Mouse (Mus musculus) lung, postnatal 36 days (tissue): Measurements from ENCODE around the gene Fv1.

Experiments used
- DNase-seq: peaks from one replicate; pipeline ENCODE4 v3.0.0; 2022; ENCODE audit warnings: mixed read lengths

The Fv1 gene

GRCm38 (mm10) chr4:147887277-147887676 is 18.5 kb downstream of the Fv1 start:
- DNase-seq: no peak

DNA sequence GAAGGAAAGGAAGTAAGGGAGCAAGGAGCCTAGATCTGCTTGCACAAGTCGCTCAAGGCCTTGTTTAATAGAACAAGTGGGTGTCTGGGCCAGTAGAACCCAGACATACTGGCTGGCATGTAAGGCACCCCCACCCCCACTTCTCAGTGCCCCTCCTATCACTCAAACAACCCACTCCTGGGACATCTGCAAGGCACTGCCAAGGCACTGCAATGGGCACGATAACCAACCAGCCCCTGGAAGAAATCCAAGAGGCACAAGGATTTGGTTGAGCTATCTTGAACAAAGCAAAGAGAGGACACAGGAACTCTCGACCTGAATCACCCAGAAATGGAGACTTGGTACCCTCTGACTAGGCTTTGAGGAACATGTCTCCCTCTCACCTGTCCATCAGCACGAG is 19.5 kb downstream of the Fv1 start:
- DNase-seq: no peak

GRCm38 (mm10) chr4:147890341-147890740 is 21.6 kb downstream of the Fv1 start:
- DNase-seq: no peak

- DNase-seq: no peak
These were observed 27.1 kb downstream of the Fv1 start for GRCm38 (mm10) chr4:147895815-147896330.

DNA sequence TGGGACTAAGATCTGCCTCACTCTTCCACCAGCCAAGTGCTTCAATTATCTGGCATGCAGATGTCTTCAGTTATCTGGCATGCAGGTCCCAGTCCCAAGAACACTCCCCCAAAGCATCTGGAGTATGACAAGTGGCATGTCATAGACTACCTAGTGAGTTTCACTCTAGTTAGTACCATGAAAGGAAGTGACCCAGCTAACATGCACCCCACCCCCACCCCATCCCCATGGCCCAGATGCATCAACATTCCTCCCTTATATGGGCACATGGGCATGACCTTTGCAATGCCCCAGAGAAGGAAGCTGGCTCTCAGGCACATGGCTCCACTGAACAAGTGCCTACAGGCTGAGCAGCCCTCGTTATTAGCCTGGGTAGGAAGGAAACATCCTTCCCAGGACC is 27.6 kb downstream of the Fv1 start:
- DNase-seq: no peak

DNA sequence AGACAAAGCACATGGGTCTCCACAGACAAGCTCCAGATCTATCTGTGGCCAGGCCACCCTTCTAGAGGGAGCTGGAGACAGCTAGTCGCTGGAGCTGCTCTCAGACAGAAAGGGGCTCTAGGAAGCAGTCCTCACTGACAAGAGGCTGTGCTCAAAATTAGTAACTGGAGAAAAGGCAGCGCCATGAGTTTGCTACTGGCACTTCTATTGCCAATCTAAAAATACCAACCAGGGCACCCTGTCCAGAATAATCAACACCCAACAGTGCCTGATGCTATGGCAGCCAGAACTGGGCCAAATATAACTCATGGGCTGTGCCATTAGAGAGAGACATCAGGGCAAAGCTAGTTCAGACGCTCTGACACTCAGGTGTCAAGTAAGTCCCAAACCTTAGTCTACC is 28.6 kb downstream of the Fv1 start:
- no peak for DNase-seq

GRCm38 (mm10) chr4:147900452-147900851 is 31.7 kb downstream of the Fv1 start:
- no peak for DNase-seq

GRCm38 (mm10) chr4:147902906-147903500 is 34.2 kb downstream of the Fv1 start:
- no peak for DNase-seq

DNA sequence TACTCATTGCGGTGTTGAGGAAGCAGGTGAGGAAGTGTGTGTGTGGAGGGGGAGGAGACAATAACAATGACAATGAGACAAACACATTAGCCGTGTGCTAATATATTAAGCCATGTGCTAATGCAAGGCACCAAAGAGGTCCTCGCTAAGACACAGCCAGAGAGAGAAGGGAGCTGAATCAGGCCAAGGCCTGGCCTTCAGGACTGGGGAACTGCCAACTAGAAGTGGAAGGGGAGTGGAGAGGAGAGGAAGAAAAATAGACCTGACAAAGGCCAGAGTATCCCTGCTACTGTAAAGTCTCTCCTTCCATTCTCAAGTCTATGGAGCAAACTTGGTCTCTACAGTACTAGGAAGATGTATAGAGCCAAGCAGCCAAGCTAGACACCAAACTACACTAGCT is 34.8 kb downstream of the Fv1 start:
- no peak for DNase-seq

DNA sequence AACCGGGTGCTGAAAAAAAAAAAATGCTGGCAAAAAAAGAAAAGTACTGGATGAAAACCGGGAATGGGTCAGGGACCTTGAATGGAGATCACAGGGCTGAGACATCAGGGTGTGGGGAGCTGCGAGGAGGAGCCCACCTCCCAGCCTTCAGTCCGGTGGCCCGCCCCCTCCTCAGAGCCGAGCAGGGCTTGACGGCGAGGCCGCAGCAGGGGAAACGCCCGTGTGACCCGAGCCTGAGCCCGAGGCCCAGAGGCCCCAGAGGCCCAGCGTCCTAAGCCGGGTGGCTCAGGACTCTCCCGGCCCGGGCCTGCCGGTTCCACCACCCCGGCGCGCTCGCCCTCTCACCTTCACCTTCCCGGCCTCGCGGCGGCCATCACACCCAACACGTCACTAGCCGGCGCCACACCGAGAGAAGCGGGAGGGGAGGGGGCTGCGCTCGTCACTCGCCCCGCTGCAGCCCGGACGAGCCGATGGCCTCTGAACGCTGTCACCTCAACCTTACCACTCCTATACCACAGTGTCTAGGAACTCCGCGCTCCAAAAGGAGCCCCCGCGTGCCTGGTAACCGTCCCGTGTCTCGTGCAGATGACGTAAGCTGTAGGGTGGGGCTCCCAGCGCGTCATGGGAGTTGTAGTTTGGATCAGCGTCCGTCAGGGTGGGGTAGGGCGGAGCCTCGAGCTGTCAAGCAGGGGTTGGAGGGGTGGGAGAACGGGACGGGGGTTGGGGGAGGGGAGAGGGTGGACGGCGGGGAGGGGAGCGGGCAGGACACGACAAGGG is 35.7 kb downstream of the Fv1 start, which contains the start of gene Mfn2:
Gene Mfn2, minus strand, starts transcription at position 392 of the 777 bp plus-strand sequence.
- DNase-seq: peak; percentile 95

- DNase-seq: no peak
These were observed 36.4 kb downstream of the Fv1 start for GRCm38 (mm10) chr4:147905090-147905659.

- no peak for DNase-seq
These were observed 37.5 kb downstream of the Fv1 start for GRCm38 (mm10) chr4:147906230-147906629.

- DNase-seq: peak; percentile 13
These were observed 40.7 kb downstream of the Fv1 start for GRCm38 (mm10) chr4:147909486-147909885.

DNA sequence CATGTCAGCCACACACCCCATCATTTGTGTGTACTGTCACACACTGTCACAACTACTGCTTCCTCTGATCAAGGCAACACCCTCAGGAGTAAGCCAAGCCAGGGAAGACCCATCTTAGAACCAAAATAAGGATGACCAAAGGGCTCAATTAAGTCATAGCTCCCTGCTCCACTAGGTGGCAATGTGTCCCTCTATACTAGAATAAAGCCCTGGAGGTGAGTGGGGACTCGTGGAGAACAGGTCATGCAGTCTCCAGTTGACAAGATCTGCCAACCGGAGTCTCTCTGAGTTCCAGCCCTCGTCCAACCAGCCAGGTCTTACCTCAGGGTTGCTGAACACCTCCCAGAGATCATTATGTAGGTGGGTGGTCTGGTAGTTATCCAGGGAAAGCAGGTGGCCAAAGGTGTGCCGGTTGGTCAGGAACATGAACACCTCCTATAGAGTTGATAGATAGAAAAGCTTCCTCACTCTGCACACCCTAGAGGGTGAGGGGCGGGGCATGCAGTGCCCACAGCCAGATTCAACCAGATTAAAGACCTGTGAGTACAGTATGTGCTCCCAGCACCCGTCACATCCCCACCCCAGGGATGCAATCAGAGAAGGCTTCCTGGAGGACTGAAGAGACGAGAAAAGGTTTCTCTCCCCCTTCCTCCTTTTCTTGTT is 49.8 kb downstream of the Fv1 start:
- DNase-seq: peak; percentile 82
